Mouse (Mus musculus) lung, embryonic 16.5 days (tissue): Measurements from ENCODE around the gene E130309D02Rik. TPM values are rescaled to one million over a fixed set of nuclear protein-coding genes. Genes with fewer than 3 reads are reported as not detected.

Source experiments
- polyA plus RNA-seq: library from polyadenylated mRNA; unstranded; fragments of >200 nt; fragmentation: Nextera tagmentation; extraction: Ambion mirVana; gene quantifications from 2 replicates; pipeline ENCODE4 v1.2.1, GENCODE M21; 2015

Gene E130309D02Rik
- polyA plus RNA-seq, 1 experiment from 2014 or later: 32.3 TPM

Other genes starting within 250 kb of the E130309D02Rik start
- gene Rnf216, start 202.4 kb downstream of the E130309D02Rik start, polyA plus RNA-seq: 35.0 and 35.9 TPM in 2 replicates
- not detected in 2 replicates for gene Olfr718-ps1, start 167.8 kb downstream of the E130309D02Rik start, polyA plus RNA-seq
- gene Rbak, start 134.6 kb downstream of the E130309D02Rik start, polyA plus RNA-seq: 11.7 and 12.7 TPM in 2 replicates
- gene Spdye4b, start 134.3 kb downstream of the E130309D02Rik start, polyA plus RNA-seq: 0.11 TPM in 1 of 2 replicates, not detected in the other
- not detected in 2 replicates for gene Spdye4a, start 88.5 kb downstream of the E130309D02Rik start, polyA plus RNA-seq
- 13.0 and 13.9 TPM in 2 replicates for gene Zfp12, start 80.2 kb downstream of the E130309D02Rik start, polyA plus RNA-seq
- gene Zfp316, start 45.3 kb downstream of the E130309D02Rik start, polyA plus RNA-seq: 0.92 and 1.2 TPM in 2 replicates
- gene Zfp853, start 21.7 kb downstream of the E130309D02Rik start, polyA plus RNA-seq: 0.05 TPM in 1 of 2 replicates, not detected in the other
- gene Zdhhc4, start 13.9 kb upstream of the E130309D02Rik start, polyA plus RNA-seq: 72.7 and 79.2 TPM in 2 replicates
- 0.04 TPM in 1 of 2 replicates, not detected in the other for gene Grid2ip, start 42.0 kb upstream of the E130309D02Rik start, polyA plus RNA-seq
- 320 and 341 TPM in 2 replicates for gene Kdelr2, start 88.5 kb upstream of the E130309D02Rik start, polyA plus RNA-seq
- gene Daglb, start 149.2 kb upstream of the E130309D02Rik start, polyA plus RNA-seq: 8.4 TPM in 2 replicates
- gene Rac1, start 212.7 kb upstream of the E130309D02Rik start, polyA plus RNA-seq: 329 and 475 TPM in 2 replicates